Mouse (Mus musculus): ENCODE results near the gene Pgghg.

GRCm38 (mm10) chr7:140945247-140945646, 4.1 kb downstream of the Pgghg start:
- TF ChIP-seq GATA1 (IDR thresholded peaks at IDR 0.05; ENCODE audit: borderline replicate concordance, low read length) (no peak), FLI1 (IDR thresholded peaks at IDR 0.05; ENCODE audit: low read length) (no peak)
